ENCODE assay signal across 8 mouse cellular contexts in genomic region chr11:3371599-3372295, GRCm38 (mm10). TPM values are rescaled to one million over a fixed set of nuclear protein-coding genes. Genes with fewer than 3 reads are reported as not detected.
DNase-seq lines count a peak whose midpoint lies in the region; ATAC-seq and TF ChIP-seq lines count a peak whose summit lies in the region.

No protein-coding gene starts in this region.

- H3K4me1 ChIP-seq in lung, embryonic 15.5 days: peaks cover 53% of the 10 kb centered on the region
- H3K4me1 ChIP-seq in forebrain, embryonic 10.5 days: peaks cover 64% of the 10 kb centered on the region
- H3K4me1 ChIP-seq in limb, embryonic 12.5 days (replicated peaks): peaks cover 52% of the 10 kb centered on the region
- peaks cover 52% of the 10 kb centered on the region for H3K4me1 ChIP-seq in olfactory bulb, adult 2 months (ENCODE audit: control insufficient read depth, insufficient read depth, low read length)

- WGBS in lung, embryonic 15.5 days: 18% methylated on average over 7 of the region's 7 CpGs
- WGBS in forebrain, embryonic 10.5 days: 20% methylated on average over 7 of the region's 7 CpGs
- 18% methylated on average over 7 of the region's 7 CpGs for WGBS in limb, embryonic 12.5 days
- WGBS in olfactory bulb, adult 2 months: 26% methylated on average over 7 of the region's 7 CpGs

- H3K27me3 ChIP-seq in lung, embryonic 15.5 days: no peaks in the 10 kb centered on the region
- H3K27me3 ChIP-seq in forebrain, embryonic 10.5 days (ENCODE audit: poor library complexity, severe bottlenecking): no peaks in the 10 kb centered on the region
- no peaks in the 10 kb centered on the region for H3K27me3 ChIP-seq in limb, embryonic 12.5 days

- DNase-seq in lung, postnatal 25 days (ENCODE audit: low spot score): no peak
- no peak for DNase-seq in forebrain, embryonic 10.5 days (ENCODE audit: extremely low spot score, low spot score)
- DNase-seq in adrenal gland, adult (ENCODE audit: inconsistent age in 2 of 2, low spot score in 1 of 2): no peak
- DNase-seq in cerebellum, adult 9-11 months: no peak
- DNase-seq in T-cell, adult 2 months (ENCODE audit: low spot score): no peak

- H3K36me3 ChIP-seq in lung, embryonic 15.5 days: no peaks in the 10 kb centered on the region
- peaks cover 4% of the 10 kb centered on the region; the same call in 1 of the 2 replicates for H3K36me3 ChIP-seq in forebrain, embryonic 10.5 days (replicated peaks)
- H3K36me3 ChIP-seq in limb, embryonic 12.5 days: no peaks in the 10 kb centered on the region

- ATAC-seq in lung, embryonic 15.5 days (ENCODE audit: borderline replicate concordance, extremely low read depth, low FRiP score, low TSS enrichment): peak; percentile 27; the same call in 1 of the 2 replicates
- 0 out of 2 replicates have a peak, but pooled peaks have one; percentile 14 for ATAC-seq in limb, embryonic 12.5 days (ENCODE audit: insufficient number of reproducible peaks, insufficient read depth, low FRiP score, low TSS enrichment, low read depth)

- no peak for TF ChIP-seq CTCF in olfactory bulb, adult 2 months (IDR thresholded peaks at IDR 0.05; ENCODE audit: insufficient read depth, low read depth, low read length)

- H3K27ac ChIP-seq in lung, embryonic 15.5 days: peak overlapping the region; percentile 69
- peak overlapping the region; percentile 82 for H3K27ac ChIP-seq in forebrain, embryonic 10.5 days
- H3K27ac ChIP-seq in limb, embryonic 12.5 days: peak overlapping the region; percentile 72
- no peak overlapping the region for H3K27ac ChIP-seq in olfactory bulb, adult 2 months (ENCODE audit: insufficient read depth, low read depth, low read length)

- H3K9me3 ChIP-seq in lung, embryonic 15.5 days: no peaks in the 10 kb centered on the region
- no peaks in the 10 kb centered on the region; the same call in 1 of the 2 replicates for H3K9me3 ChIP-seq in forebrain, embryonic 10.5 days
- H3K9me3 ChIP-seq in limb, embryonic 12.5 days: no peaks in the 10 kb centered on the region

- peak overlapping the region; percentile 49 for H3K9ac ChIP-seq in lung, embryonic 15.5 days
- peak overlapping the region; percentile 69 for H3K9ac ChIP-seq in limb, embryonic 12.5 days (replicated peaks)

- peak overlapping the region; percentile 52 for H3K4me3 ChIP-seq in lung, embryonic 15.5 days
- H3K4me3 ChIP-seq in forebrain, embryonic 10.5 days: peak overlapping the region; percentile 57
- H3K4me3 ChIP-seq in limb, embryonic 12.5 days (replicated peaks): peak overlapping the region; percentile 58
- peak overlapping the region; percentile 53 for H3K4me3 ChIP-seq in olfactory bulb, adult 2 months (ENCODE audit: insufficient read depth, low read depth, low read length)

- no peak for TF ChIP-seq POLR2A in olfactory bulb, adult 2 months (IDR thresholded peaks at IDR 0.05; ENCODE audit: insufficient read depth, low read depth, low read length)

- H3K4me2 ChIP-seq in lung, embryonic 15.5 days: peak overlapping the region; percentile 93
- H3K4me2 ChIP-seq in limb, embryonic 12.5 days: peak overlapping the region; percentile 90

RNA-seq across cellular contexts. Expression of gene Limk2, which starts 37.2 kb away (rescaled TPM):
- polyA plus RNA-seq in lung, embryonic 15.5 days (2015; fragmentation: Nextera tagmentation; extraction: Ambion mirVana): 50.1 and 52.0 TPM in 2 replicates
- polyA plus RNA-seq in forebrain, embryonic 10.5 days (2016; fragmentation: Nextera tagmentation; extraction: Ambion mirVana): 42.8 and 43.1 TPM in 2 replicates
- 58.5 and 62.3 TPM in 2 replicates for polyA plus RNA-seq in limb, embryonic 12.5 days (2016; fragmentation: Nextera tagmentation; extraction: Ambion mirVana)
- polyA plus RNA-seq in olfactory bulb, adult 2 months (2012; ENCODE audit: insufficient read depth, insufficient read length, low replicate concordance, missing spikeins): not detected in 2 replicates

RNA-seq across cellular contexts. Expression of gene Pik3ip1, which starts 41.5 kb away (rescaled TPM):
- 10.8 and 11.0 TPM in 2 replicates for polyA plus RNA-seq in lung, embryonic 15.5 days (2015; fragmentation: Nextera tagmentation; extraction: Ambion mirVana)
- polyA plus RNA-seq in forebrain, embryonic 10.5 days (2016; fragmentation: Nextera tagmentation; extraction: Ambion mirVana): 5.6 and 6.2 TPM in 2 replicates
- polyA plus RNA-seq in limb, embryonic 12.5 days (2016; fragmentation: Nextera tagmentation; extraction: Ambion mirVana): 15.1 and 18.8 TPM in 2 replicates
- polyA plus RNA-seq in olfactory bulb, adult 2 months (2012; ENCODE audit: insufficient read depth, insufficient read length, low replicate concordance, missing spikeins): not detected in 2 replicates
